Mouse (Mus musculus) forebrain, embryonic 15.5 days (tissue): ENCODE measurements around the gene Zfp609. TPM values are rescaled to one million over a fixed set of nuclear protein-coding genes. Genes with fewer than 3 reads are reported as not detected.
"Not testable (repeated sequence)": the region's sequence is repeated elsewhere in the genome, so short reads cannot be mapped to it uniquely, and the experiment has no call there.

Source experiments
- ATAC-seq: fragments of 200-750 bp; cut with Nextera tagmentation; replicated peaks from 2 replicates; pipeline ENCODE4 v1.8.0; 2017; ENCODE audit warnings: mild to moderate bottlenecking, moderate TSS enrichment, moderate library complexity
- H3K27ac ChIP-seq: fragments of 300-500 bp; sonication (generic); replicated peaks from 2 replicates; pipeline ENCODE4 v1.5.1; 2015; ENCODE audit warnings: mild to moderate bottlenecking, inconsistent platforms
- H3K27me3 ChIP-seq: fragments of 300-500 bp; sonication (generic); 2 replicates; pipeline ENCODE4 v1.6.1; 2015; ENCODE audit warnings: inconsistent platforms
- H3K36me3 ChIP-seq: fragments of 300-500 bp; sonication (generic); 2 replicates; pipeline ENCODE4 v1.6.1; 2015; ENCODE audit warnings: mild to moderate bottlenecking, inconsistent platforms
- H3K4me1 ChIP-seq: fragments of 300-500 bp; sonication (generic); 2 replicates; pipeline ENCODE4 v1.6.1; 2015; ENCODE audit warnings: inconsistent platforms
- H3K4me2 ChIP-seq: fragments of 300-500 bp; sonication (generic); replicated peaks from 2 replicates; pipeline ENCODE4 v1.6.1; 2015; ENCODE audit warnings: mild to moderate bottlenecking, inconsistent platforms
- H3K4me3 ChIP-seq: fragments of 300-500 bp; sonication (generic); 2 replicates; pipeline ENCODE4 v1.5.1; 2015; ENCODE audit warnings: mild to moderate bottlenecking, inconsistent platforms
- H3K9ac ChIP-seq: fragments of 300-500 bp; sonication (generic); replicated peaks from 2 replicates; pipeline ENCODE4 v1.6.1; 2015; ENCODE audit warnings: mild to moderate bottlenecking, inconsistent platforms
- H3K9me3 ChIP-seq: fragments of 300-500 bp; sonication (generic); 2 replicates; pipeline ENCODE4 v1.6.1; 2016; ENCODE audit warnings: inconsistent platforms
- WGBS: fragments of 180-500 bp; shearing (Covaris S2); methylation state at CpG from one replicate; pipeline ENCODE4 v1.1.7; 2015; ENCODE audit warnings: mixed read lengths; 5-methylcytosine and 5-hydroxymethylcytosine counted together
- polyA plus RNA-seq: library from polyadenylated mRNA; unstranded; fragments of >200 nt; fragmentation: Nextera tagmentation; extraction: Ambion mirVana; gene quantifications from 2 replicates; pipeline ENCODE4 v1.2.1, GENCODE M21; 2015

Gene Zfp609
- polyA plus RNA-seq, 1 experiment from 2014 or later: 8.9 TPM

GRCm38 (mm10) chr9:65661029-65661428 is 166.3 kb downstream of the Zfp609 start:
- H3K4me1 ChIP-seq: no peaks in the 10 kb centered on the region
- H3K4me3 ChIP-seq: no peak overlapping the region
- ATAC-seq: no peak
- 63% methylated on average over 5 of the region's 5 CpGs for WGBS
- H3K9ac ChIP-seq: no peak overlapping the region
- H3K9me3 ChIP-seq: no peaks in the 10 kb centered on the region
- H3K27ac ChIP-seq: no peak overlapping the region
- H3K36me3 ChIP-seq: no peaks in the 10 kb centered on the region
- no peaks in the 10 kb centered on the region for H3K27me3 ChIP-seq
- no peak overlapping the region for H3K4me2 ChIP-seq

- WGBS: 73% methylated on average over 3 of the region's 3 CpGs
- Histone ChIP-seq H3K27me3 (no peaks in the 10 kb centered on the region), H3K4me1 (no peaks in the 10 kb centered on the region), H3K9me3 (no peaks in the 10 kb centered on the region), H3K9ac (no peak overlapping the region), H3K4me3 (no peak overlapping the region), H3K27ac (no peak overlapping the region), H3K36me3 (no peaks in the 10 kb centered on the region), H3K4me2 (no peak overlapping the region)
- ATAC-seq: no peak
Observed at GRCm38 (mm10) chr9:65657218-65657617, 170.1 kb downstream of the Zfp609 start.

- Histone ChIP-seq H3K27me3 (no peaks in the 10 kb centered on the region), H3K4me2 (no peak overlapping the region), H3K9me3 (no peaks in the 10 kb centered on the region), H3K27ac (no peak overlapping the region), H3K9ac (no peak overlapping the region), H3K4me3 (no peak overlapping the region), H3K36me3 (no peaks in the 10 kb centered on the region), H3K4me1 (no peaks in the 10 kb centered on the region)
- WGBS: 91% methylated on average over 8 of the region's 8 CpGs
- no peak for ATAC-seq
Observed at GRCm38 (mm10) chr9:65655540-65655939, 171.8 kb downstream of the Zfp609 start.

- no peak overlapping the region for H3K4me3 ChIP-seq
- ATAC-seq: no peak
- WGBS: 86% methylated on average over 3 of the region's 3 CpGs
Observed at GRCm38 (mm10) chr9:65654700-65655237, 172.6 kb downstream of the Zfp609 start.

GRCm38 (mm10) chr9:65653741-65654140 is 173.6 kb downstream of the Zfp609 start:
- no peaks in the 10 kb centered on the region for H3K36me3 ChIP-seq
- no peaks in the 10 kb centered on the region for H3K9me3 ChIP-seq
- H3K4me2 ChIP-seq: no peak overlapping the region
- WGBS: 93% methylated on average over 4 of the region's 4 CpGs
- H3K27ac ChIP-seq: no peak overlapping the region
- H3K27me3 ChIP-seq: no peaks in the 10 kb centered on the region
- no peaks in the 10 kb centered on the region for H3K4me1 ChIP-seq
- no peak for ATAC-seq
- H3K4me3 ChIP-seq: no peak overlapping the region
- no peak overlapping the region for H3K9ac ChIP-seq

More at GRCm38 (mm10) chr9:65654700-65655237, 172.6 kb downstream of the Zfp609 start:
- no peak overlapping the region for H3K9ac ChIP-seq
- no peaks in the 10 kb centered on the region for H3K9me3 ChIP-seq
- no peaks in the 10 kb centered on the region for H3K27me3 ChIP-seq
- no peaks in the 10 kb centered on the region for H3K4me1 ChIP-seq
- H3K36me3 ChIP-seq: no peaks in the 10 kb centered on the region
- H3K27ac ChIP-seq: no peak overlapping the region
- H3K4me2 ChIP-seq: no peak overlapping the region

GRCm38 (mm10) chr9:65651957-65652356 is 175.4 kb downstream of the Zfp609 start:
- ATAC-seq, H3K36me3 ChIP-seq, H3K4me1 ChIP-seq, H3K27me3 ChIP-seq, H3K9me3 ChIP-seq, H3K27ac ChIP-seq, H3K4me3 ChIP-seq, H3K9ac ChIP-seq, H3K4me2 ChIP-seq: not testable (repeated sequence)
- WGBS: 86% methylated on average over 1 of the region's 1 CpGs

- Histone ChIP-seq H3K4me2 (no peak overlapping the region), H3K4me3 (no peak overlapping the region), H3K9me3 (no peaks in the 10 kb centered on the region), H3K36me3 (no peaks in the 10 kb centered on the region), H3K4me1 (no peaks in the 10 kb centered on the region), H3K27me3 (no peaks in the 10 kb centered on the region), H3K27ac (no peak overlapping the region), H3K9ac (no peak overlapping the region)
- WGBS: 78% methylated on average over 1 of the region's 1 CpGs
- no peak for ATAC-seq
Observed at GRCm38 (mm10) chr9:65649997-65650396, 177.4 kb downstream of the Zfp609 start.

GRCm38 (mm10) chr9:65648730-65649129 is 178.6 kb downstream of the Zfp609 start:
- no peak for ATAC-seq
- no peaks in the 10 kb centered on the region for H3K9me3 ChIP-seq
- no peak overlapping the region for H3K27ac ChIP-seq
- no peak overlapping the region for H3K4me3 ChIP-seq
- 92% methylated on average over 13 of the region's 13 CpGs for WGBS
- no peaks in the 10 kb centered on the region for H3K27me3 ChIP-seq
- H3K9ac ChIP-seq: no peak overlapping the region
- no peaks in the 10 kb centered on the region for H3K4me1 ChIP-seq
- no peak overlapping the region for H3K4me2 ChIP-seq
- no peaks in the 10 kb centered on the region for H3K36me3 ChIP-seq

- H3K27ac ChIP-seq: no peak overlapping the region
- H3K4me1 ChIP-seq: no peaks in the 10 kb centered on the region
- H3K4me3 ChIP-seq: no peak overlapping the region
- no peaks in the 10 kb centered on the region for H3K36me3 ChIP-seq
- no peaks in the 10 kb centered on the region for H3K27me3 ChIP-seq
- no peak overlapping the region for H3K4me2 ChIP-seq
- ATAC-seq: no peak
- 99% methylated on average over 2 of the region's 2 CpGs for WGBS
- H3K9ac ChIP-seq: no peak overlapping the region
- no peaks in the 10 kb centered on the region for H3K9me3 ChIP-seq
Observed at GRCm38 (mm10) chr9:65646782-65647181, 180.6 kb downstream of the Zfp609 start.

GRCm38 (mm10) chr9:65645984-65646383 is 181.4 kb downstream of the Zfp609 start:
- Histone ChIP-seq H3K27ac (no peak overlapping the region), H3K4me1 (no peaks in the 10 kb centered on the region), H3K9me3 (no peaks in the 10 kb centered on the region), H3K9ac (no peak overlapping the region), H3K4me3 (no peak overlapping the region), H3K27me3 (no peaks in the 10 kb centered on the region), H3K36me3 (no peaks in the 10 kb centered on the region), H3K4me2 (no peak overlapping the region)
- 57% methylated on average over 3 of the region's 3 CpGs for WGBS
- no peak for ATAC-seq

GRCm38 (mm10) chr9:65644960-65645359 is 182.4 kb downstream of the Zfp609 start:
- 87% methylated on average over 4 of the region's 4 CpGs for WGBS
- H3K36me3 ChIP-seq: no peaks in the 10 kb centered on the region
- no peak overlapping the region for H3K27ac ChIP-seq
- no peak for ATAC-seq
- no peaks in the 10 kb centered on the region for H3K27me3 ChIP-seq
- H3K4me1 ChIP-seq: no peaks in the 10 kb centered on the region
- no peak overlapping the region for H3K4me3 ChIP-seq
- no peaks in the 10 kb centered on the region for H3K9me3 ChIP-seq
- H3K4me2 ChIP-seq: no peak overlapping the region
- H3K9ac ChIP-seq: no peak overlapping the region

GRCm38 (mm10) chr9:65642546-65642945 is 184.8 kb downstream of the Zfp609 start:
- H3K4me2 ChIP-seq: no peak overlapping the region
- H3K9ac ChIP-seq: no peak overlapping the region
- no peaks in the 10 kb centered on the region for H3K4me1 ChIP-seq
- no peak for ATAC-seq
- H3K4me3 ChIP-seq: no peak overlapping the region
- H3K27ac ChIP-seq: no peak overlapping the region
- H3K9me3 ChIP-seq: no peaks in the 10 kb centered on the region
- no peaks in the 10 kb centered on the region for H3K36me3 ChIP-seq
- no peaks in the 10 kb centered on the region for H3K27me3 ChIP-seq
